Mouse (Mus musculus): ENCODE results near the gene Lck.

Gene Lck

GRCm38 (mm10) chr4:129509650-129510049 is 63.8 kb downstream of the Lck start:
- DNase-seq (ENCODE audit: low read depth, low spot score) = no peak

- DNase-seq (ENCODE audit: low read depth, low spot score) = no peak
Observed at GRCm38 (mm10) chr4:129508834-129509600, 64.4 kb downstream of the Lck start.

- no peak for DNase-seq (ENCODE audit: low read depth, low spot score)
Observed at GRCm38 (mm10) chr4:129508237-129508515, 65.3 kb downstream of the Lck start.

- DNase-seq (ENCODE audit: low read depth, low spot score) = no peak
Observed at GRCm38 (mm10) chr4:129507434-129508236, 65.8 kb downstream of the Lck start.

- no peak for DNase-seq (ENCODE audit: low read depth, low spot score)
Observed at GRCm38 (mm10) chr4:129505511-129505910, 67.9 kb downstream of the Lck start.

GRCm38 (mm10) chr4:129502901-129503444 is 70.5 kb downstream of the Lck start:
- no peak for DNase-seq (ENCODE audit: low read depth, low spot score)

GRCm38 (mm10) chr4:129502327-129502888 is 71.0 kb downstream of the Lck start:
- no peak for DNase-seq (ENCODE audit: low read depth, low spot score)

- DNase-seq (ENCODE audit: low read depth, low spot score) = no peak
Observed at GRCm38 (mm10) chr4:129500607-129501566, 72.6 kb downstream of the Lck start.

GRCm38 (mm10) chr4:129500017-129500416 is 73.4 kb downstream of the Lck start:
- no peak for DNase-seq (ENCODE audit: low read depth, low spot score)

- no peak for DNase-seq (ENCODE audit: low read depth, low spot score)
Observed at GRCm38 (mm10) chr4:129498941-129499340, 74.5 kb downstream of the Lck start.

Data from c-Kit-negative CD71-positive TER-119-positive erythroid progenitor cells, embryonic 14.5 days (primary cell).